Mouse (Mus musculus) CH12.LX (cell line): ENCODE results near the gene Ccdc188.

Source experiments
- CTCF ChIP-seq, 2 experiments: IDR thresholded peaks in 1 of 2; conservative IDR thresholded peaks in 1 of 2; 2 replicates each; pipeline ENCODE4 v1.5.1; 2011 to 2012; ENCODE audit warnings: low read depth in 2 of 2, low read length in 2 of 2, improper control_type of control experiment in 1 of 2, inconsistent platforms in 1 of 2, mild to moderate bottlenecking in 1 of 2, moderate library complexity in 1 of 2
- E2F4 ChIP-seq: IDR thresholded peaks from 2 replicates; pipeline ENCODE4 v1.6.1; 2011; ENCODE audit warnings: low read depth, low read length, improper control_type of control experiment; ENCODE audit not compliant: insufficient replicate concordance
- EP300 ChIP-seq: IDR thresholded peaks from 2 replicates; pipeline ENCODE4 v1.6.1; 2011; ENCODE audit warnings: low read length, improper control_type of control experiment
- JUND ChIP-seq: conservative IDR thresholded peaks from 2 replicates; pipeline ENCODE4 v1.6.1; 2011; ENCODE audit warnings: low read depth, low read length, improper control_type of control experiment
- KAT2A ChIP-seq: IDR thresholded peaks from 2 replicates; pipeline ENCODE4 v1.6.1; 2012; ENCODE audit warnings: low read length, improper control_type of control experiment, inconsistent platforms; ENCODE audit not compliant: insufficient replicate concordance
- MAX ChIP-seq: IDR thresholded peaks from 2 replicates; pipeline ENCODE4 v1.6.1; 2011; ENCODE audit warnings: low read length, improper control_type of control experiment
- MXI1 ChIP-seq: IDR thresholded peaks from 2 replicates; pipeline ENCODE4 v1.6.1; 2011; ENCODE audit warnings: mild to moderate bottlenecking, low read depth, low read length, improper control_type of control experiment
- NRF1 ChIP-seq: IDR thresholded peaks from 2 replicates; pipeline ENCODE4 v1.6.1; 2014; ENCODE audit warnings: low read depth, mild to moderate bottlenecking, inconsistent platforms, low read length, improper control_type of control experiment, moderate library complexity
- POLR2A ChIP-seq: IDR thresholded peaks from 2 replicates; pipeline ENCODE4 v1.6.1; 2011; ENCODE audit warnings: low read depth, mild to moderate bottlenecking, improper control_type of control experiment, low read length
- UBTF ChIP-seq: IDR thresholded peaks from 2 replicates; pipeline ENCODE4 v1.6.1; 2012; ENCODE audit warnings: low read depth, mild to moderate bottlenecking, inconsistent platforms, low read length, improper control_type of control experiment, moderate library complexity
- ZKSCAN1 ChIP-seq: IDR thresholded peaks from 2 replicates; pipeline ENCODE4 v1.6.1; 2012; ENCODE audit warnings: low read depth, inconsistent platforms, low read length, improper control_type of control experiment, borderline replicate concordance
- ZMIZ1 ChIP-seq: IDR thresholded peaks from 2 replicates; pipeline ENCODE4 v1.6.1; 2012; ENCODE audit warnings: low read depth, mild to moderate bottlenecking, inconsistent platforms, low read length, improper control_type of control experiment
- ZNF384 ChIP-seq: IDR thresholded peaks from 2 replicates; pipeline ENCODE4 v1.6.1; 2012; ENCODE audit warnings: low read depth, low read length, improper control_type of control experiment, inconsistent platforms

DNA sequence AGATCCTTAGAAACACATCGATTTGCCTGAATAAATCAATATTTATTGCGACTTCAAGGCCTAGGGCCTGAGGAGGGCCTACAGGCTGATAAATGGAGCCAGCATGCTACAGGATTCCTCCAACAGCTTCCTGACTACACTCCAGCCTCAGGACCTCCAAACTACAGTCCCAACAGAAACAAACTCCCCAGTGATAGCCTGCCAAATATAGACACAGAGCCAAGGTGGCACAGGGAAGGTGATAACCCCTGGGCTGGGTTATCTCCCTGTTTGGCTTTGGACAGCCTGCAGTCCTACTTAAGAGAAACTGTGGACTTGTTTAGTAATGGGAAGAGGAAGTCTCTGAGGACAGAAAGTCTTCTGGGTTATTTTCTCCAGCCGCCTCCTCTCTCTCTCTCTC lies 30.5 kb upstream of the Ccdc188 start:
- TF ChIP-seq CTCF (conservative IDR thresholded peaks at IDR 0.05 in 1 of 2, IDR thresholded peaks at IDR 0.05 in 1 of 2; ENCODE audit: low read depth in 2 of 2, low read length in 2 of 2) (no peak), MAX (no peak), POLR2A (no peak), ZMIZ1 (no peak), JUND (no peak), KAT2A (no peak), ZNF384 (no peak), UBTF (no peak), EP300 (no peak), NRF1 (no peak), E2F4 (no peak), ZKSCAN1 (no peak), MXI1 (no peak)
